Mouse (Mus musculus) adrenal gland, adult 8-10 months (tissue): ENCODE data around the gene Epb41l2. TPM values are rescaled to one million over a fixed set of nuclear protein-coding genes. Genes with fewer than 3 reads are reported as not detected.

Experiments used
- total RNA-seq, 4 experiments: library from RNA; stranded (reverse); gene quantifications; 2 replicates each; pipeline ENCODE4 v1.2.4; 2022

The Epb41l2 gene
- total RNA-seq, 4 experiments from 2014 or later: 50.5 to 93.1 (median 64.5) TPM

Other genes starting within 250 kb of the Epb41l2 start
- 10 to 100 TPM; 56.7 to 83.5 (median 69.8) TPM for gene Akap7, start 51.9 kb upstream of the Epb41l2 start, total RNA-seq
- gene Smlr1, start 176.5 kb downstream of the Epb41l2 start, total RNA-seq: not detected